Mouse (Mus musculus) fat pad, adult 2 months (tissue): ENCODE data around the gene Cmss1.

ENCODE experiments used
- DNase-seq: peaks from one replicate; pipeline ENCODE4 v3.0.0-alpha.2; 2011; ENCODE audit warnings: low read depth, low spot score; ENCODE audit errors: extremely low read depth

Cmss1 gene

GRCm38 (mm10) chr16:57433173-57433572 lies 173.5 kb downstream of the Cmss1 start:
- no peak for DNase-seq

- no peak for DNase-seq
Measured at GRCm38 (mm10) chr16:57431294-57431693, 175.4 kb downstream of the Cmss1 start.

GRCm38 (mm10) chr16:57428977-57429376 lies 177.7 kb downstream of the Cmss1 start:
- no peak for DNase-seq

GRCm38 (mm10) chr16:57427516-57428285 lies 179.0 kb downstream of the Cmss1 start:
- peak; percentile 19 for DNase-seq

GRCm38 (mm10) chr16:57426680-57427079 lies 180.0 kb downstream of the Cmss1 start:
- no peak for DNase-seq

GRCm38 (mm10) chr16:57423001-57423800 lies 183.5 kb downstream of the Cmss1 start:
- DNase-seq: no peak

- DNase-seq: no peak
Measured at GRCm38 (mm10) chr16:57421680-57422417, 184.8 kb downstream of the Cmss1 start.

- no peak for DNase-seq
Measured at GRCm38 (mm10) chr16:57420773-57421556, 185.7 kb downstream of the Cmss1 start.

GRCm38 (mm10) chr16:57419881-57420280 lies 186.8 kb downstream of the Cmss1 start:
- DNase-seq: no peak

- DNase-seq: no peak
Measured at GRCm38 (mm10) chr16:57419332-57419731, 187.3 kb downstream of the Cmss1 start.

- DNase-seq: no peak
Measured at GRCm38 (mm10) chr16:57417955-57418354, 188.7 kb downstream of the Cmss1 start.

- DNase-seq: no peak
Measured at GRCm38 (mm10) chr16:57417017-57417416, 189.6 kb downstream of the Cmss1 start.

GRCm38 (mm10) chr16:57416049-57416448 lies 190.6 kb downstream of the Cmss1 start:
- no peak for DNase-seq

GRCm38 (mm10) chr16:57412766-57413165 lies 193.9 kb downstream of the Cmss1 start:
- DNase-seq: no peak

- DNase-seq: no peak
Measured at GRCm38 (mm10) chr16:57403825-57404224, 202.8 kb downstream of the Cmss1 start.

GRCm38 (mm10) chr16:57402910-57403309 lies 203.8 kb downstream of the Cmss1 start:
- no peak for DNase-seq

- DNase-seq: no peak
Measured at GRCm38 (mm10) chr16:57401702-57402101, 205.0 kb downstream of the Cmss1 start.

- no peak for DNase-seq
Measured at GRCm38 (mm10) chr16:57399566-57399965, 207.1 kb downstream of the Cmss1 start.

- DNase-seq: no peak
Measured at GRCm38 (mm10) chr16:57398387-57399214, 208.1 kb downstream of the Cmss1 start.

- DNase-seq: no peak
Measured at GRCm38 (mm10) chr16:57397845-57398244, 208.8 kb downstream of the Cmss1 start.
